Mouse (Mus musculus) limb, embryonic 14.5 days (tissue): Measurements from ENCODE around the gene Rtkn2. TPM values are rescaled to one million over a fixed set of nuclear protein-coding genes. Genes with fewer than 3 reads are reported as not detected.

ENCODE experiments used
- ATAC-seq: fragments of 200-750 bp; cut with Nextera tagmentation; 2 replicates; pipeline ENCODE4 v1.8.0; 2017; ENCODE audit warnings: low read depth, moderate number of reproducible peaks, moderate TSS enrichment; ENCODE audit not compliant: low FRiP score
- DNase-seq: peaks from one replicate; pipeline ENCODE4 v3.0.0-alpha.2; 2015; ENCODE audit warnings: low spot score
- H3K27ac ChIP-seq: fragments of 300-500 bp; sonication (generic); replicated peaks from 2 replicates; pipeline ENCODE4 v1.5.1; 2014; ENCODE audit warnings: low read depth, mild to moderate bottlenecking, low read length, moderate library complexity, mixed read lengths
- H3K27me3 ChIP-seq: fragments of 300-500 bp; sonication (generic); 2 replicates; pipeline ENCODE4 v1.6.1; 2014; ENCODE audit warnings: low read length, mixed read lengths; ENCODE audit not compliant: control insufficient read depth, insufficient read depth
- H3K36me3 ChIP-seq: fragments of 300-500 bp; sonication (generic); 2 replicates; pipeline ENCODE4 v1.6.1; 2014; ENCODE audit warnings: mild to moderate bottlenecking, low read length, moderate library complexity, mixed read lengths; ENCODE audit not compliant: control insufficient read depth, insufficient read depth
- H3K4me1 ChIP-seq: fragments of 300-500 bp; sonication (generic); 2 replicates; pipeline ENCODE4 v1.6.1; 2014; ENCODE audit warnings: antibody characterized with exemption, low read length, mixed read lengths; ENCODE audit not compliant: control insufficient read depth, insufficient read depth
- H3K4me2 ChIP-seq: fragments of 300-500 bp; sonication (generic); replicated peaks from 2 replicates; pipeline ENCODE4 v1.6.1; 2014; ENCODE audit warnings: low read depth, mild to moderate bottlenecking, low read length, moderate library complexity; ENCODE audit not compliant: severe bottlenecking
- H3K4me3 ChIP-seq: fragments of 300-500 bp; sonication (generic); replicated peaks from 2 replicates; pipeline ENCODE4 v1.5.1; 2014; ENCODE audit warnings: low read length
- H3K9ac ChIP-seq: fragments of 300-500 bp; sonication (generic); 2 replicates; pipeline ENCODE4 v1.6.1; 2014; ENCODE audit warnings: mild to moderate bottlenecking, low read depth, low read length, moderate library complexity; ENCODE audit not compliant: severe bottlenecking
- H3K9me3 ChIP-seq: fragments of 300-500 bp; sonication (generic); 2 replicates; pipeline ENCODE4 v1.6.1; 2016; ENCODE audit warnings: low read length; ENCODE audit not compliant: control insufficient read depth
- POLR2A ChIP-seq: fragments of 200-500 bp; IDR thresholded peaks from 2 replicates; pipeline ENCODE4 v1.8.0; 2012; ENCODE audit warnings: inconsistent platforms, mild to moderate bottlenecking, moderate library complexity, borderline replicate concordance; ENCODE audit not compliant: insufficient read depth, insufficient read length; ENCODE audit errors: extremely low read depth
- WGBS: fragments of 180-500 bp; shearing (Covaris S2); extraction: QIAGEN DNeasy Blood & Tissue Kit; methylation state at CpG from one replicate; pipeline ENCODE4 v1.1.7; 2014; 5-methylcytosine and 5-hydroxymethylcytosine counted together
- polyA plus RNA-seq, 2 experiments: library from polyadenylated mRNA; depleted of rRNA in 1 of 2; stranded (reverse) in 1 of 2; unstranded in 1 of 2; fragments of >200 nt; fragmentation: Nextera tagmentation in 1 of 2; extraction: Ambion mirVana in 1 of 2; gene quantifications; 2 replicates each; pipeline versions ENCODE4 v1.2.1 to v1.2.3; 2012 to 2014

Gene Rtkn2
- polyA plus RNA-seq, 2 experiments = 2.9 to 5.7 TPM

DNA sequence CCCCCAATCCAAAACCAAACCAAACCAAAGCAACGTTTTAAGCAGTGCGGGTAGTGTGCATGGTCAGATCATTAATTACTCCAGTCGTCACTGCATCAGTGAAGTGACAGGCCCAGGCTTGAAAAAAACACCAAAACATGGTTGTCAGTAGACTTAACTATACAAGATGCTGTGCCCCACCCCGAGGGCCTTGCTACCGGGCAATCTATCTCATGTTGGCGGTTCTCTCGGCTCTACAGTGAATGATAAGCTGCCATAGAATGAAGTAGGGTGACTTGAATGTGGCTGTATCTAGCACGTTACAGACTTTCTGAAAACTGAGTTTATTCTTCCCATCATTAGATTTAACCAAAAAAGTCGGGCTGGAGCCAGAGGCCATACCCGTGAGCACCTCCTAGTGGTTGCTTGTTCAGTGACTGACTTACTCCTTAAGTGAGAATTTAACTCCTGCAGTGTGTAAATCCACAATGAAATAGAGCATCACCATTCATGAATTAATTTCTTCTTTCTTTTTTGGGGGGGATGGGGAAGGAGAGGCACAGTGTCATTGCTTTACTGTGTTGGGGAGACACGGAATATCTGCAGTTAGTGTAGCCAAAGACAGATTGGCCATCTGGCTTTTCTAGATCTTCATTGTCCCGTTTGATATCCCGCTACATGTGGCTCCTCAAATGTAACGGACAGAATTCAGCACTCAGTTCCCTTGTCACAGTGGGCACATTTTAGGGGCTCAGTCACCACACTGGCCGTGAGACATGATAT, 110.2 kb downstream of the Rtkn2 start:
- Histone ChIP-seq H3K4me2 (no peak overlapping the region), H3K4me1 (peaks cover 14% of the 10 kb centered on the region; the same call in 1 of the 2 replicates), H3K27me3 (no peaks in the 10 kb centered on the region), H3K9me3 (no peaks in the 10 kb centered on the region), H3K9ac (no peak overlapping the region), H3K36me3 (no peaks in the 10 kb centered on the region), H3K27ac (no peak overlapping the region), H3K4me3 (no peak overlapping the region)
- no peak for TF ChIP-seq POLR2A
- DNase-seq = peak; percentile 44
- no peak for ATAC-seq
- 71% methylated on average over 15 of the region's 15 CpGs for WGBS

DNA sequence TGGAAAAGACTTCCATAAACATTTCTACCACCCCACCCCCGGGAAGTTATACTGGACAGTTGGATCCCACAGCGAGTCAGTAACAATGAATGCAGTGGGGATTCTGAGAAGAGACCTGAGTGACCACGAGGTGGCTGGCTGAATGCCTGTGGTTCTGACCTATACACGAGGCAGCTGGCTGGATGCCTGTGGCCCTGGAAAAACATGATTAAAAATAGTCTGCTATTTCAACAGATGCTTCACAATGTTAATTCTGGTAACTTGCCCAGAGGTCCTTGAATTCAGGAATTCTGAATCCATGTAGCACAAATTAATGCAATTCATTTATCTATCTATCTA, 110.8 kb downstream of the Rtkn2 start:
- H3K4me2 ChIP-seq = no peak overlapping the region
- no peak overlapping the region for H3K4me3 ChIP-seq
- H3K36me3 ChIP-seq = 0 out of 2 replicates have a peak, but pooled peaks cover 2% of the 10 kb centered on the region
- no peaks in the 10 kb centered on the region for H3K9me3 ChIP-seq
- H3K27ac ChIP-seq = no peak overlapping the region
- ATAC-seq (no peak), DNase-seq (peak; percentile 71)
- peaks cover 14% of the 10 kb centered on the region; the same call in 1 of the 2 replicates for H3K4me1 ChIP-seq
- H3K27me3 ChIP-seq = no peaks in the 10 kb centered on the region
- no peak for TF ChIP-seq POLR2A
- H3K9ac ChIP-seq = no peak overlapping the region
- WGBS = 63% methylated on average over 4 of the region's 4 CpGs

- no peak for ATAC-seq
- no peak for TF ChIP-seq POLR2A
- no peaks in the 10 kb centered on the region for H3K9me3 ChIP-seq
- no peak overlapping the region for H3K4me3 ChIP-seq
- H3K27ac ChIP-seq = no peak overlapping the region
- H3K4me1 ChIP-seq = peaks cover 14% of the 10 kb centered on the region; the same call in 1 of the 2 replicates
- no peak overlapping the region for H3K9ac ChIP-seq
- H3K36me3 ChIP-seq = peaks cover 6% of the 10 kb centered on the region; the same call in 1 of the 2 replicates
- no peaks in the 10 kb centered on the region for H3K27me3 ChIP-seq
- WGBS = 60% methylated on average over 3 of the region's 3 CpGs
- DNase-seq = no peak
- no peak overlapping the region for H3K4me2 ChIP-seq
Measured at GRCm38 (mm10) chr10:68090544-68090943, 111.2 kb downstream of the Rtkn2 start.

- H3K4me2 ChIP-seq = no peak overlapping the region
- WGBS = 89% methylated on average over 11 of the region's 11 CpGs
- H3K4me3 ChIP-seq = no peak overlapping the region
- no peak overlapping the region for H3K27ac ChIP-seq
- no peak for TF ChIP-seq POLR2A
- DNase-seq (no peak), ATAC-seq (no peak)
- H3K9me3 ChIP-seq = no peaks in the 10 kb centered on the region
- no peaks in the 10 kb centered on the region for H3K27me3 ChIP-seq
- no peak overlapping the region for H3K9ac ChIP-seq
- H3K36me3 ChIP-seq = peaks cover 11% of the 10 kb centered on the region; the same call in 1 of the 2 replicates
- peaks cover 14% of the 10 kb centered on the region; the same call in 1 of the 2 replicates for H3K4me1 ChIP-seq
Measured at GRCm38 (mm10) chr10:68091011-68091410, 111.6 kb downstream of the Rtkn2 start.

GRCm38 (mm10) chr10:68091840-68092239, 112.5 kb downstream of the Rtkn2 start:
- DNase-seq = no peak
- TF ChIP-seq POLR2A = no peak
- no peaks in the 10 kb centered on the region for H3K9me3 ChIP-seq
- ATAC-seq = no peak
- H3K4me3 ChIP-seq = no peak overlapping the region
- peaks cover 11% of the 10 kb centered on the region; the same call in 1 of the 2 replicates for H3K4me1 ChIP-seq
- no peak overlapping the region for H3K4me2 ChIP-seq
- no peak overlapping the region for H3K27ac ChIP-seq
- WGBS = 75% methylated on average over 4 of the region's 4 CpGs
- peaks cover 19% of the 10 kb centered on the region for H3K36me3 ChIP-seq
- H3K27me3 ChIP-seq = no peaks in the 10 kb centered on the region
- no peak overlapping the region for H3K9ac ChIP-seq
